10 mouse cellular contexts compared by ENCODE assay signal in the genomic region with DNA sequence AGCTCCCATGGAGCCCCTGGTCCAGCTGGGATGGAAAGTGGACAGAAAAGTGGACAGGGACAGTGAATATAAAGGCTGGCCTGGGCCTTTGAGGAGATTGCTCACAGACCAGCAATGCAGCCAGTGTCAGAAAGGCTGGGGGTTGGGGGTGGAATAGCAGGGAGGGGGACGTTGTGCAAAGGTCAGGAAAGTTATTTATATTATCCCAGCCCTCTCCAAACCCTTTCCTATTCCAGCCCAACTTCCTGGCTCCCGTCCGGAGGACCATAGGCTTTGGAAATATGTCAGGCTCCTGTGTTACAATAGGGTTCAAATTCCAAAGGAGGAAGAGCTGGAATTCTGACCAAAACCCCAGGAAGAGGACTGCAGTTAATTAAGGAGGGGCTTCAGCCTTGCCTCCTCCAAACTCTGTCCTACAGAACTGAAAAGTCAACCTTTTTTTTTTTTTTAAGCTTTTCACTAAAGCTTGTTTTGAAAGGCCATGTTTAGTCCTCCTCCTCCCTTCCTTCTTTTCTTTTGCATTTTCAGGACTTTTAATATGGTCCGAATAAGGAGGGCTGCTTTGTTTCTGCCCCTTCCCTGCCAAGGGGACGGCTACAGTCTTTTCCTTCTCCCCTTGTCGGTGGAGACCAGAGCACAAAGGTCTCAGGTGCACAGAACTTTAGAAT. TPM values are rescaled to one million over a fixed set of nuclear protein-coding genes. Genes with fewer than 3 reads are reported as not detected.
DNase-seq lines count a peak whose midpoint lies in the region; ATAC-seq lines count a peak whose summit lies in the region.
"Had no signal": no experiment of that assay in that cellular context is flagged by ENCODE, and none has a peak within 500 bp of the region (broad histone marks: within the 10 kb centered on the region; RNA-seq: fewer than 3 reads in every experiment).

No protein-coding gene starts in this region.

- peak; percentile 93 for ATAC-seq in lung, embryonic 16.5 days (ENCODE audit: low read depth)
- ATAC-seq in stomach, embryonic 16.5 days (ENCODE audit: insufficient read depth, low FRiP score): peak; percentile 76; the same call in 1 of the 2 replicates
- ATAC-seq: forebrain, embryonic 15.5 days had no signal

- no peaks in the 10 kb centered on the region for H3K36me3 ChIP-seq in lung, embryonic 16.5 days (ENCODE audit: control insufficient read depth, insufficient read depth, low read length)
- no peaks in the 10 kb centered on the region for H3K36me3 ChIP-seq in stomach, embryonic 16.5 days (ENCODE audit: control insufficient read depth, insufficient read depth, low read length)
- H3K36me3 ChIP-seq: forebrain, embryonic 15.5 days; limb, embryonic 13.5 days had no signal

- H3K27me3 ChIP-seq in lung, embryonic 16.5 days (ENCODE audit: control insufficient read depth, insufficient read depth, low read depth, low read length): no peaks in the 10 kb centered on the region
- H3K27me3 ChIP-seq in stomach, embryonic 16.5 days (ENCODE audit: control insufficient read depth, insufficient read depth, low read length): no peaks in the 10 kb centered on the region
- H3K27me3 ChIP-seq: forebrain, embryonic 15.5 days; limb, embryonic 13.5 days had no signal

- WGBS in lung, embryonic 16.5 days: 29% methylated on average over 6 of the region's 6 CpGs
- 32% methylated on average over 6 of the region's 6 CpGs for WGBS in stomach, embryonic 16.5 days

- H3K4me2 ChIP-seq in lung, embryonic 16.5 days (ENCODE audit: low read depth, low read length): no peak overlapping the region
- no peak overlapping the region for H3K4me2 ChIP-seq in stomach, embryonic 16.5 days (ENCODE audit: low read depth, low read length)
- H3K4me2 ChIP-seq: forebrain, embryonic 15.5 days; limb, embryonic 13.5 days had no signal

- no peaks in the 10 kb centered on the region for H3K9me3 ChIP-seq in lung, embryonic 16.5 days (ENCODE audit: control insufficient read depth, low read length)
- no peaks in the 10 kb centered on the region for H3K9me3 ChIP-seq in stomach, embryonic 16.5 days (replicated peaks; ENCODE audit: control insufficient read depth, low read length)
- H3K9me3 ChIP-seq: forebrain, embryonic 15.5 days; limb, embryonic 13.5 days had no signal

- peak; percentile 23 for DNase-seq in adrenal gland, postnatal 10 days
- DNase-seq in adrenal gland, postnatal 14 days: no peak
- no peak for DNase-seq in lung, postnatal 14 days
- DNase-seq in kidney, postnatal 10 days: peak; percentile 77
- DNase-seq in frontal cortex, adult 2 months (ENCODE audit: extremely low spot score in 1 of 2, low spot score in 1 of 2): no peak
- DNase-seq in cerebellum, adult 8-10 months: no peak

- H3K27ac ChIP-seq in lung, embryonic 16.5 days (ENCODE audit: low read length): peak overlapping the region; percentile 73
- peak overlapping the region; percentile 80 for H3K27ac ChIP-seq in stomach, embryonic 16.5 days (ENCODE audit: low read length)
- H3K27ac ChIP-seq: forebrain, embryonic 15.5 days; limb, embryonic 13.5 days had no signal

- no peak overlapping the region for H3K4me3 ChIP-seq in lung, embryonic 16.5 days (ENCODE audit: low read length)
- H3K4me3 ChIP-seq in stomach, embryonic 16.5 days (replicated peaks; ENCODE audit: low read length): no peak overlapping the region
- H3K4me3 ChIP-seq: forebrain, embryonic 15.5 days; limb, embryonic 13.5 days had no signal

- no peak overlapping the region for H3K9ac ChIP-seq in lung, embryonic 16.5 days (ENCODE audit: low read length)
- peak overlapping the region; percentile 51; the same call in 1 of the 2 replicates for H3K9ac ChIP-seq in stomach, embryonic 16.5 days (ENCODE audit: low read length)
- H3K9ac ChIP-seq: forebrain, embryonic 15.5 days; limb, embryonic 13.5 days had no signal

- peaks cover 10% of the 10 kb centered on the region; the same call in 1 of the 2 replicates for H3K4me1 ChIP-seq in lung, embryonic 16.5 days (replicated peaks; ENCODE audit: control insufficient read depth, insufficient read depth, low read length)
- H3K4me1 ChIP-seq in stomach, embryonic 16.5 days (ENCODE audit: control insufficient read depth, insufficient read depth, low read length): peaks cover 9% of the 10 kb centered on the region; the same call in 1 of the 2 replicates
- H3K4me1 ChIP-seq: forebrain, embryonic 15.5 days; limb, embryonic 13.5 days had no signal

RNA-seq across cellular contexts. Expression of gene Tmem86a, which starts 7.4 kb away (rescaled TPM):
- 10 to 100 TPM; 27.0 to 32.5 TPM for total RNA-seq in adrenal gland, postnatal 10 days (2021)
- total RNA-seq in adrenal gland, postnatal 14 days (2021): 21.8 and 29.2 TPM in 2 replicates
- polyA plus RNA-seq in lung, embryonic 16.5 days (2015; fragmentation: Nextera tagmentation; extraction: Ambion mirVana): 40.4 and 41.7 TPM in 2 replicates
- polyA plus RNA-seq in stomach, embryonic 16.5 days (2015; fragmentation: Nextera tagmentation; extraction: Ambion mirVana): 27.9 and 29.9 TPM in 2 replicates
- 22.4 and 24.0 TPM in 2 replicates for polyA plus RNA-seq in frontal cortex, adult 2 months (2012; rRNA removed)

RNA-seq across cellular contexts. Expression of gene Spty2d1, which starts 34.7 kb away (rescaled TPM):
- total RNA-seq in adrenal gland, postnatal 10 days (2021): 10 to 100 TPM; 14.4 to 19.3 TPM
- total RNA-seq in adrenal gland, postnatal 14 days (2021): 17.5 and 20.0 TPM in 2 replicates
- polyA plus RNA-seq in lung, embryonic 16.5 days (2015; fragmentation: Nextera tagmentation; extraction: Ambion mirVana): 23.9 and 24.0 TPM in 2 replicates
- 25.1 and 25.7 TPM in 2 replicates for polyA plus RNA-seq in stomach, embryonic 16.5 days (2015; fragmentation: Nextera tagmentation; extraction: Ambion mirVana)
- polyA plus RNA-seq in frontal cortex, adult 2 months (2012; rRNA removed): 8.9 and 9.7 TPM in 2 replicates

RNA-seq across cellular contexts. Expression of gene Gm9999, which starts 59.6 kb away (rescaled TPM):
- total RNA-seq in adrenal gland, postnatal 10 days (2021): not detected
- total RNA-seq in adrenal gland, postnatal 14 days (2021): not detected in 2 replicates
- not detected in 2 replicates for polyA plus RNA-seq in lung, embryonic 16.5 days (2015; fragmentation: Nextera tagmentation; extraction: Ambion mirVana)
- not detected in 2 replicates for polyA plus RNA-seq in stomach, embryonic 16.5 days (2015; fragmentation: Nextera tagmentation; extraction: Ambion mirVana)
- not detected in 2 replicates for polyA plus RNA-seq in frontal cortex, adult 2 months (2012; rRNA removed)
- polyA plus RNA-seq: forebrain, embryonic 15.5 days; limb, embryonic 13.5 days had no signal

Comparison
In these comparisons a context has a peak if more than half of its experiments do, and no peak if none do; other contexts are left out.
1. DNase-seq: peak in adrenal gland, postnatal 10 days (single experiment) and kidney, postnatal 10 days (single experiment); none in adrenal gland, postnatal 14 days (single experiment), lung, postnatal 14 days (single experiment), frontal cortex, adult 2 months (0 of 2) and cerebellum, adult 8-10 months (single experiment).